Mouse (Mus musculus): ENCODE measurements around the gene Smim24. TPM values are rescaled to one million over a fixed set of nuclear protein-coding genes. Genes with fewer than 3 reads are reported as not detected.

Smim24 gene
- polyA plus RNA-seq, 1 experiment from 2014 or later: 1.8 TPM

DNA sequence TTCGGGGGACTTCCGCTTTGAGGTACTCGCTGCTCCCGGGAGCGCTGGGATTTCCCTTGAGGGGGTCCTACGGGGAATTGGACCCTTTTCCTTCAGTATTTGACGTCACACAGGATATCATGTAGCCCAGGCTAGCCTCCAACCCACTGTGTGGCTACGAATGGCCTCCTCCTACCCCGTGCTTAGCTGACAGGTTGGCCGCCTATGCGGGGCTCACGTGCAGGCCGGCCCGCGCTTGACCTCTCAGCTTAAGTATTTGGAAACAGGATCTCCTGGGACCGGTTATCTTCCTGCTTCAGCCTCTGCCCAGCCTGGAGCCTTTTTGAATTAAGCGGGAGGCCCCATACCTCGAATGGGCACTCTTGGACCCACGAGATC, 8.3 kb upstream of the Smim24 start:
- peak overlapping the region; percentile 84 for H3K27ac ChIP-seq
- peak overlapping the region; percentile 94 for H3K4me2 ChIP-seq
- peak overlapping the region; percentile 87 for H3K9ac ChIP-seq
- peaks cover 18% of the 10 kb centered on the region for H3K4me1 ChIP-seq
- under 1% methylated on average over 19 of the region's 19 CpGs for WGBS
- H3K9me3 ChIP-seq (replicated peaks): no peaks in the 10 kb centered on the region
- H3K27me3 ChIP-seq: no peaks in the 10 kb centered on the region
- H3K4me3 ChIP-seq: peak overlapping the region; percentile 97
- ATAC-seq: peak; percentile 28; the same call in 1 of the 2 replicates
- H3K36me3 ChIP-seq (ENCODE audit: poor library complexity, severe bottlenecking): peaks cover 32% of the 10 kb centered on the region

GRCm38 (mm10) chr10:81385603-81386306, 7.1 kb upstream of the Smim24 start:
- H3K36me3 ChIP-seq (ENCODE audit: poor library complexity, severe bottlenecking): peaks cover 37% of the 10 kb centered on the region
- peak overlapping the region; percentile 87; the same call in 1 of the 2 replicates for H3K9ac ChIP-seq
- no peak for ATAC-seq

GRCm38 (mm10) chr10:81387716-81388115, 5.1 kb upstream of the Smim24 start:
- no peak overlapping the region for H3K9ac ChIP-seq
- H3K4me2 ChIP-seq: no peak overlapping the region
- peaks cover 21% of the 10 kb centered on the region for H3K4me1 ChIP-seq
- no peaks in the 10 kb centered on the region for H3K27me3 ChIP-seq
- no peak for ATAC-seq
- H3K36me3 ChIP-seq (ENCODE audit: poor library complexity, severe bottlenecking): peaks cover 48% of the 10 kb centered on the region
- no peak overlapping the region for H3K27ac ChIP-seq
- no peaks in the 10 kb centered on the region for H3K9me3 ChIP-seq (replicated peaks)
- 97% methylated on average over 20 of the region's 20 CpGs for WGBS
- no peak overlapping the region for H3K4me3 ChIP-seq

More at GRCm38 (mm10) chr10:81385603-81386306, 7.1 kb upstream of the Smim24 start:
- peak overlapping the region; percentile 94 for H3K4me2 ChIP-seq
- peaks cover 21% of the 10 kb centered on the region for H3K4me1 ChIP-seq
- H3K4me3 ChIP-seq: peak overlapping the region; percentile 97
- H3K27me3 ChIP-seq: no peaks in the 10 kb centered on the region
- H3K27ac ChIP-seq: no peak overlapping the region
- no peaks in the 10 kb centered on the region for H3K9me3 ChIP-seq (replicated peaks)
- 88% methylated on average over 22 of the region's 22 CpGs for WGBS

DNA sequence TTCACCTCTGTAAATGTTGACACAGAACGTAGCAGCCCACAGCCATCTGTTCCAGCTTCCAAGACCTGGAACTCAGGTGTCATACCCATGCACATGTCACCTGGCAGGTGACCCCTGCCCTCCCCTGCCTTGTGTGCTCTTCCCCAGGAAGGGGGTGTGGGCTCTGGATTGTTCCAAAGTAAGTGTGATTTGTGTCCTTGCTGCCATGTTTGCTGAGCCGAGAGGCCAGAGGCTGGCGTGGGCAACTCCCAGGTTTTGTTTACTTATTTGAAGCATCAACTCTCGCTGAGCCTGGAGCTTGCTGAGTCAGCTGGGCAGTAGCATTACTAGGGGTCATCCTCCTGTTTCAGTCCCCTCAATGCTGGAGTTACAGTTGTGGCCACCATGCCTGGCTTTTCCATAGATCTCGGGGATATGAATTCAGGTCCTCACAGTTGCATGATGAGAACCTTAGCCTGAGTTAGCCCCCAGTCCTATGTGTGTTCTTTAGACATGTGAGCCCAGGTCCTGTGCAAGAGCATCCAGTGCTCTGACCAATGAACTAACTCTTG, 4.3 kb upstream of the Smim24 start, which contains the start of gene Gm48552:
Gene Gm48552 (plus strand): TSS at position 501 of the 551 bp plus-strand sequence.
- Histone ChIP-seq H3K4me1 (peaks cover 28% of the 10 kb centered on the region), H3K36me3 (ENCODE audit: poor library complexity, severe bottlenecking) (peaks cover 48% of the 10 kb centered on the region), H3K27ac (no peak within 1 kb of the TSS), H3K4me3 (no peak within 1 kb of the TSS), H3K9ac (0 out of 2 replicates have a peak within 1 kb of the TSS, but pooled peaks have one; percentile 9), H3K4me2 (no peak within 1 kb of the TSS), H3K9me3 (replicated peaks) (no peaks in the 10 kb centered on the region), H3K27me3 (no peaks in the 10 kb centered on the region)
- ATAC-seq: no peak
- WGBS: 88% methylated on average over 5 of the region's 5 CpGs

- no peaks in the 10 kb centered on the region for H3K27me3 ChIP-seq
- H3K9me3 ChIP-seq (replicated peaks): no peaks in the 10 kb centered on the region
- H3K4me2 ChIP-seq: no peak overlapping the region
- no peak overlapping the region for H3K4me3 ChIP-seq
- 46% methylated on average over 3 of the region's 3 CpGs for WGBS
- H3K36me3 ChIP-seq (ENCODE audit: poor library complexity, severe bottlenecking): peaks cover 48% of the 10 kb centered on the region
- 0 out of 2 replicates have a peak overlapping the region, but pooled peaks have one; percentile 9 for H3K9ac ChIP-seq
- H3K27ac ChIP-seq: no peak overlapping the region
- no peak for ATAC-seq
- H3K4me1 ChIP-seq: peaks cover 32% of the 10 kb centered on the region
These were observed 3.5 kb upstream of the Smim24 start for GRCm38 (mm10) chr10:81389373-81389772.

GRCm38 (mm10) chr10:81389801-81390677, 2.8 kb upstream of the Smim24 start:
- ATAC-seq: peak; percentile 60
- Histone ChIP-seq H3K4me3 (no peak overlapping the region), H3K9me3 (replicated peaks) (no peaks in the 10 kb centered on the region), H3K4me2 (no peak overlapping the region), H3K27me3 (no peaks in the 10 kb centered on the region), H3K36me3 (ENCODE audit: poor library complexity, severe bottlenecking) (peaks cover 48% of the 10 kb centered on the region), H3K4me1 (peaks cover 28% of the 10 kb centered on the region), H3K9ac (no peak overlapping the region), H3K27ac (no peak overlapping the region)
- 57% methylated on average over 22 of the region's 23 CpGs for WGBS

DNA sequence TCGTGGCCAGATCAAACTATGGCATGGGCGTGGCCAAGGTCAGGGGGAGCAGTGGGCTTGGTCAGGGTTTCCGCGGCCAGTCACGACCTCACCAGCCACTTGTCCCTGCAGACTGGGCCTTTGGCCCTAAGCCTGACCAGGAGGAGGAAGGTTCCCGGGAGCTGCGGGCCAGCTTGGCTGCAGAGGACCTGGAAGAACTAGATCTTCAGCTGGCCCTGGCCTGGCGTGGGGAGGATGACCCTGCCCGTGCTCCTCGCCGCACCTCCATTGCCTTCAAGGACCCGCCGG, 2.2 kb upstream of the Smim24 start:
- 89% methylated on average over 13 of the region's 13 CpGs for WGBS
- no peak overlapping the region for H3K9ac ChIP-seq
- no peaks in the 10 kb centered on the region for H3K9me3 ChIP-seq (replicated peaks)
- H3K27ac ChIP-seq: no peak overlapping the region
- H3K36me3 ChIP-seq (ENCODE audit: poor library complexity, severe bottlenecking): peaks cover 48% of the 10 kb centered on the region
- H3K4me2 ChIP-seq: no peak overlapping the region
- no peak overlapping the region for H3K4me3 ChIP-seq
- H3K4me1 ChIP-seq: peaks cover 22% of the 10 kb centered on the region
- no peaks in the 10 kb centered on the region for H3K27me3 ChIP-seq
- ATAC-seq: no peak

DNA sequence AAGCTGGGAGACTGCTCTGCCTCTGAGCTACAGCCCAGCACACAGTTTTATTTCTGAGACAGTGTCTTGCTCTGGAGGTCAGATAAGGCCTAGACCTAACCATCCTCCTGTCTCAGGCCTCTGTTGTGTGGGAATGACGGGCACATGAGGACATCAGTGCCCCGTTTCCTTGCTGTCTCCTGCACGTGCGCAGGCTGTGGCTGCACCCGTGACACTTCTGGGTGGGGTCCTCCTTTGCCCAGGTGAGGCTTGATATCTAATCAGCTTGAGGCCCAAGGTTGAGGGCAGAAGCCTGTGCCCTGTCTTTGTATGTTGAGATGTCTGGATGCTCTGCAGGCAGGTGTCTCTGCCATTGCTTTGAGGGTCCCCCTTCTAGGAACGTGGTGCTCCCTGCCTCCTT, 581 bp upstream of the Smim24 start:
- Histone ChIP-seq H3K9me3 (replicated peaks) (no peaks in the 10 kb centered on the region), H3K4me1 (peaks cover 18% of the 10 kb centered on the region), H3K4me3 (no peak overlapping the region), H3K9ac (peak overlapping the region; percentile 35; the same call in 1 of the 2 replicates), H3K27ac (no peak overlapping the region), H3K36me3 (ENCODE audit: poor library complexity, severe bottlenecking) (peaks cover 33% of the 10 kb centered on the region), H3K4me2 (no peak overlapping the region), H3K27me3 (no peaks in the 10 kb centered on the region)
- ATAC-seq: no peak
- WGBS: 87% methylated on average over 6 of the region's 6 CpGs

DNA sequence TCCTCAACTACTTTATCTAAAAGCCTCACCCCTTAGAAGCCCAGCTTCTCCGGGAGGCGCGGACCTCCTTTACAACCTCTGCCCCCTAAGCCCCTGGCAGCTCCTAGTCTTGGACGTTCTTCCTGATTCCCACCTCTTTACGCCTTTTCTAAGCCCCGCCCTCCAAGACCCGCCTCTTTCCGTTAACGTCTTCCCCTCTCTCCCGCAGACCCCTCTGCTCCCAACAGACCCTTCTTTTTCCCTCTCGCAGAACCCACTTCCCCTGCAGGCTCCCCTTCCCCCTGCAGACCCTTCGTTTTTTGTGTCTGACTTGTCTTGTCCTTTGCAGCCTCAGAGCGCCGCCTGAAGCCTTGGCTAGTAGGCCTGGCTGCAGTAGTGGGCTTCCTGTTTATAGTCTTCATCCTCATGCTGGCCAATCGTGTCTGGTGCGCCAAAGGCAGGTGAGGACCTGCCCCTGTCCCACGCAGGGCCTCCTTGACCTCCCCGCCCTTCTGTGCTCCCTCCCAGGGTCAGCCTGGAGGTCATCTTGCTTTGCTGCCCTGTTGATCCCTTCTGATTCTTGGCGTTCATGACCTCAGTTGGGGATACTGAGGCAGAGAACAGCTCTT, 709 bp downstream of the Smim24 start:
- Histone ChIP-seq H3K9ac (peak overlapping the region; percentile 38; the same call in 1 of the 2 replicates), H3K4me3 (peak overlapping the region; percentile 12)
- 8% methylated on average over 19 of the region's 19 CpGs for WGBS

GRCm38 (mm10) chr10:81395127-81395526, 2.3 kb downstream of the Smim24 start:
- peak; percentile 28; the same call in 1 of the 2 replicates for ATAC-seq
- Histone ChIP-seq H3K27me3 (no peaks in the 10 kb centered on the region), H3K4me1 (peaks cover 21% of the 10 kb centered on the region), H3K9me3 (replicated peaks) (no peaks in the 10 kb centered on the region), H3K9ac (no peak overlapping the region), H3K4me3 (no peak overlapping the region), H3K36me3 (ENCODE audit: poor library complexity, severe bottlenecking) (peaks cover 33% of the 10 kb centered on the region), H3K4me2 (no peak overlapping the region), H3K27ac (no peak overlapping the region)
- WGBS: 13% methylated on average over 5 of the region's 5 CpGs

More for the DNA sequence above, 709 bp downstream of the Smim24 start:
- no peak overlapping the region for H3K27ac ChIP-seq
- no peak for ATAC-seq
- peak overlapping the region; percentile 43 for H3K4me2 ChIP-seq
- peaks cover 26% of the 10 kb centered on the region for H3K36me3 ChIP-seq (ENCODE audit: poor library complexity, severe bottlenecking)
- no peaks in the 10 kb centered on the region for H3K9me3 ChIP-seq (replicated peaks)
- peaks cover 18% of the 10 kb centered on the region for H3K4me1 ChIP-seq
- H3K27me3 ChIP-seq: no peaks in the 10 kb centered on the region

DNA sequence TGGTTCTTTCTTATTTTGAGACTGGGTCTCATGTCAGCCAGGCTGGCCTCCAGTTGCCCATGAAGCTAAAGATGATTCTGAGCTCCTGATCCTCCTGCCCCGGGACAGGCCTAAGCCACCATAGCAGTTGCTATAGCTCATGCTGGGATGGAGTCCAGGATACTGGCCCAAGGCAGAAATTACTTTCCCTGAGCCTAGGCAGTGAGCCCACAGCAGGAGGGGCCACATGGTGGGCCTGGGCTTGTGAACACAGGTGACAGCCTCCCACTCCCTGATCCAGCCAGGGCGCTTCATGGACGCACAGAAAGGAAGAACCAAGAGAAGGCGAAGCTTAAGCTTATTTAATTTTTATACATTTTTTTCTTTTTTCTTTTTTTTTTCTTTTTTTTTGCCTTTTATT, 3.0 kb downstream of the Smim24 start:
- peaks cover 27% of the 10 kb centered on the region for H3K4me1 ChIP-seq

More for the DNA sequence above, 3.0 kb downstream of the Smim24 start:
- ATAC-seq: no peak
- Histone ChIP-seq H3K27ac (0 out of 2 replicates have a peak overlapping the region, but pooled peaks have one; percentile 21), H3K36me3 (ENCODE audit: poor library complexity, severe bottlenecking) (peaks cover 35% of the 10 kb centered on the region), H3K4me2 (no peak overlapping the region), H3K9me3 (replicated peaks) (no peaks in the 10 kb centered on the region), H3K27me3 (no peaks in the 10 kb centered on the region), H3K9ac (no peak overlapping the region), H3K4me3 (no peak overlapping the region)
- WGBS: 87% methylated on average over 4 of the region's 4 CpGs

Measured in forebrain, embryonic 13.5 days (tissue).